Mouse (Mus musculus) midbrain, embryonic 10.5 days (tissue): Measurements from ENCODE around the gene Glra1. TPM values are rescaled to one million over a fixed set of nuclear protein-coding genes. Genes with fewer than 3 reads are reported as not detected.
A peak's percentile ranks its signal among the peaks of the same experiment; 100 is the strongest.

Experiments
- DNase-seq: peaks from one replicate; pipeline ENCODE4 v3.0.0-alpha.2; 2017; ENCODE audit warnings: low spot score
- H3K27ac ChIP-seq: fragments of 300-500 bp; sonication (generic); replicated peaks from 2 replicates; pipeline ENCODE4 v1.5.1; 2016; ENCODE audit warnings: mild to moderate bottlenecking
- H3K27me3 ChIP-seq: fragments of 300-500 bp; sonication (generic); 2 replicates; pipeline ENCODE4 v1.6.1; 2016; ENCODE audit warnings: low read depth, mild to moderate bottlenecking; ENCODE audit not compliant: poor library complexity, severe bottlenecking
- H3K36me3 ChIP-seq: fragments of 300-500 bp; sonication (generic); 2 replicates; pipeline ENCODE4 v1.6.1; 2016; ENCODE audit warnings: mild to moderate bottlenecking, moderate library complexity
- H3K4me1 ChIP-seq: fragments of 300-500 bp; sonication (generic); 2 replicates; pipeline ENCODE4 v1.6.1; 2016
- H3K4me3 ChIP-seq: fragments of 300-500 bp; sonication (generic); 2 replicates; pipeline ENCODE4 v1.5.1; 2016; ENCODE audit warnings: mild to moderate bottlenecking, moderate library complexity
- H3K9me3 ChIP-seq: fragments of 300-500 bp; sonication (generic); replicated peaks from 2 replicates; pipeline ENCODE4 v1.6.1; 2016; ENCODE audit warnings: mild to moderate bottlenecking
- WGBS: fragments of 180-500 bp; shearing (Covaris S2); methylation state at CpG from one replicate; pipeline ENCODE4 v1.1.7; 2016; 5-methylcytosine and 5-hydroxymethylcytosine counted together
- polyA plus RNA-seq: library from polyadenylated mRNA; unstranded; fragments of >200 nt; fragmentation: Nextera tagmentation; extraction: Ambion mirVana; gene quantifications from 2 replicates; pipeline ENCODE4 v1.2.1, GENCODE M21; 2016

Gene Glra1
- polyA plus RNA-seq, 1 experiment from 2014 or later: 0.31 TPM

- DNase-seq: no peak
- Histone ChIP-seq H3K27ac (no peak overlapping the region), H3K9me3 (no peaks in the 10 kb centered on the region), H3K36me3 (peaks cover 66% of the 10 kb centered on the region), H3K4me3 (no peak overlapping the region), H3K27me3 (no peaks in the 10 kb centered on the region), H3K4me1 (no peaks in the 10 kb centered on the region)
- WGBS: 92% methylated on average over 8 of the region's 8 CpGs
These were observed 106.0 kb downstream of the Glra1 start for GRCm38 (mm10) chr11:55501955-55502531.

- WGBS: 70% methylated on average over 5 of the region's 5 CpGs
- Histone ChIP-seq H3K4me3 (no peak overlapping the region), H3K4me1 (no peaks in the 10 kb centered on the region), H3K27me3 (no peaks in the 10 kb centered on the region), H3K9me3 (no peaks in the 10 kb centered on the region), H3K27ac (no peak overlapping the region), H3K36me3 (peaks cover 99% of the 10 kb centered on the region)
- DNase-seq: peak; percentile 38
These were observed 110.1 kb downstream of the Glra1 start for GRCm38 (mm10) chr11:55497885-55498284.

GRCm38 (mm10) chr11:55496158-55496557 lies 111.8 kb downstream of the Glra1 start:
- Histone ChIP-seq H3K36me3 (peaks cover 99% of the 10 kb centered on the region), H3K27ac (no peak overlapping the region), H3K4me3 (no peak overlapping the region), H3K9me3 (no peaks in the 10 kb centered on the region), H3K27me3 (no peaks in the 10 kb centered on the region), H3K4me1 (no peaks in the 10 kb centered on the region)
- DNase-seq: no peak
- WGBS: 92% methylated on average over 6 of the region's 6 CpGs

GRCm38 (mm10) chr11:55485443-55485842 lies 122.6 kb downstream of the Glra1 start:
- H3K27ac ChIP-seq: no peak overlapping the region
- DNase-seq: no peak
- H3K9me3 ChIP-seq: no peaks in the 10 kb centered on the region
- H3K27me3 ChIP-seq: no peaks in the 10 kb centered on the region
- H3K36me3 ChIP-seq: peaks cover 96% of the 10 kb centered on the region
- H3K4me1 ChIP-seq: no peaks in the 10 kb centered on the region
- H3K4me3 ChIP-seq: no peak overlapping the region
- WGBS: 97% methylated on average over 7 of the region's 7 CpGs

- peaks cover 25% of the 10 kb centered on the region for H3K4me1 ChIP-seq
- H3K36me3 ChIP-seq: peaks cover 71% of the 10 kb centered on the region
- DNase-seq: no peak
- 94% methylated on average over 3 of the region's 3 CpGs for whole genome bisulfite sequencing
- H3K4me3 ChIP-seq: no peak overlapping the region; the same call in 1 of the 2 replicates
- H3K9me3 ChIP-seq: no peaks in the 10 kb centered on the region
- H3K27me3 ChIP-seq: no peaks in the 10 kb centered on the region
- H3K27ac ChIP-seq: no peak overlapping the region
These were observed 134.8 kb downstream of the Glra1 start for GRCm38 (mm10) chr11:55473219-55473618.

DNA sequence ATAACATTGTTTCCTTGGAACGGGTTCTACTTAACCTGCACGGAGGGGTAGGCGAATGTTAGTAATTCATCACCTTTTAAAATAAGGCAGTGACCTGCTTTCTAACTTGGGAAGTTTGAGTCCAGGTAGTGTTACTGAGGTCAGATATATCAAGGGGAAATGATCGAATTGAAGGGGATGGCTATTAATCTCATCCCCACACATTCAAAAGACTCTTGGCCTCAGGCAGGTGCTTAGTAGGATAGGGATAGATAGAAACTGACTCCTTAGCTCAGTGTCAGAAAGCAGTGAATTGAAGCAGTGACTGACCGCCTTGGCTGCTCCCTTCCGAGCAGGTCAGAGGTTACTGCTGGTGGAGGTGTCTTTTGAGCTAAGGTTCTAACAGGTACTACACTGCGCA lies 136.5 kb downstream of the Glra1 start:
- Histone ChIP-seq H3K9me3 (no peaks in the 10 kb centered on the region), H3K36me3 (peaks cover 55% of the 10 kb centered on the region), H3K4me1 (peaks cover 29% of the 10 kb centered on the region), H3K27ac (no peak overlapping the region), H3K4me3 (peak overlapping the region; percentile 99), H3K27me3 (no peaks in the 10 kb centered on the region)
- 95% methylated on average over 7 of the region's 7 CpGs for WGBS
- no peak for DNase-seq

DNA sequence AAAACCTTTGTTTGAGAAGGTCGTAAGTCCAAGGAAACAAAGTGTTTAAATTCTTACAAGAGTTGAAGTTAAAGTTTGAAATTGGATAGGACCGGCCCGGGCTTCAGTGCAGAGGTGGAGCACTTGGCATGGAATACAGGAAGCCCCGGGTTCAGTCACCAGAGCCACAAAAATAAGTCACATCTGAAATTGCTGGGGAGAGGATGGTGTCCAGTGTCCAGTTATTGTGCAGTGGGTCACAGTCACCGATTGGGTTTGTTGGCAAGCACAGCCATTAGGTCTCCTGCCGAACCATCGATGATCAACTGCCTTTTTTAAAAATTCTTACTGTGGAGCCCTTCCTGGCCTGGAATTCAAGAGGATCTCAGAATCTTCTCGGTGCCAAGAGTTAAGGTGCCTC lies 137.2 kb downstream of the Glra1 start:
- no peaks in the 10 kb centered on the region for H3K27me3 ChIP-seq
- no peak for DNase-seq
- peaks cover 27% of the 10 kb centered on the region for H3K4me1 ChIP-seq
- H3K27ac ChIP-seq: peak overlapping the region; percentile 99; the same call in 1 of the 2 replicates
- H3K9me3 ChIP-seq: no peaks in the 10 kb centered on the region
- 74% methylated on average over 8 of the region's 8 CpGs for WGBS
- peak overlapping the region; percentile 99 for H3K4me3 ChIP-seq
- H3K36me3 ChIP-seq: peaks cover 48% of the 10 kb centered on the region

DNA sequence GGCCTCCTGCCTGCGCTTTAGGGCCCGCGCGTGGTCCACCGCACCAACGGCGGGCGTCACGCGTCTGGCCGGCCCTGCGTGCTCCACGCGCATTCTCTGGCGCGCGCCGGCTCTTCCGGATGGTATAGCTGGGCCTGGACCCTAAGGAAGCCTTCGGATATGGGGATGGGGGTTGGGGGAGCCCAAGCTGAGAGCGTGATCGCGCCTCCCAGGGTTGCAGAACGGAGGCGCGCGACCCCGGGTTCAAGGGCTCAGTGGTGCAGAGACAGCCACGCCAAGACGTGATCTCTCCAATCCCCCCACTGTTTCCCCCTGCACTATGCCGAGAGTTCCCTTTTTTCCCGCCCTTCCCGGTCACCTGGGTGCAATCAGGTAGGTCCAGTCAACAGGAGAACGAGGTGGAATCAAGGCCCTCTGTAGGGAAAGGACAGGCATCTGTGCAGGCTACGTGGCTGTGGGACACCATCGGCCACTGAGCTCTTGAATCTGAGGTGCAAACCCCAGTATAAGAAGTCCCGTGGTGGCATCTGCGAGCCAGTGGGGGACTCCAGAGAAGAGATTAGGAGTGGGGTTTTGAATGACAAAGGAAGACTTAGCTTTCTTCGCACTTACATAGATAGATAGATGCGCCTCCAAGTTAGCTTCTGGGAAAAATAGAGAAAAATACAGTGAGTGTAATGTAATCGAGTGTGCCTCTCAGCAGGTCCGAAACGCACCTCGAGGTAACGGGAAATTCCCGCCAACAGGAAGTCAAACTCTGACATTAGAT lies 137.9 kb downstream of the Glra1 start:
- DNase-seq: peak; percentile 45
- H3K4me1 ChIP-seq: peaks cover 26% of the 10 kb centered on the region
- no peaks in the 10 kb centered on the region for H3K27me3 ChIP-seq
- H3K36me3 ChIP-seq: peaks cover 45% of the 10 kb centered on the region
- H3K9me3 ChIP-seq: no peaks in the 10 kb centered on the region
- H3K4me3 ChIP-seq: peak overlapping the region; percentile 99
- 1% methylated on average over 45 of the region's 46 CpGs for WGBS
- H3K27ac ChIP-seq: peak overlapping the region; percentile 99

DNA sequence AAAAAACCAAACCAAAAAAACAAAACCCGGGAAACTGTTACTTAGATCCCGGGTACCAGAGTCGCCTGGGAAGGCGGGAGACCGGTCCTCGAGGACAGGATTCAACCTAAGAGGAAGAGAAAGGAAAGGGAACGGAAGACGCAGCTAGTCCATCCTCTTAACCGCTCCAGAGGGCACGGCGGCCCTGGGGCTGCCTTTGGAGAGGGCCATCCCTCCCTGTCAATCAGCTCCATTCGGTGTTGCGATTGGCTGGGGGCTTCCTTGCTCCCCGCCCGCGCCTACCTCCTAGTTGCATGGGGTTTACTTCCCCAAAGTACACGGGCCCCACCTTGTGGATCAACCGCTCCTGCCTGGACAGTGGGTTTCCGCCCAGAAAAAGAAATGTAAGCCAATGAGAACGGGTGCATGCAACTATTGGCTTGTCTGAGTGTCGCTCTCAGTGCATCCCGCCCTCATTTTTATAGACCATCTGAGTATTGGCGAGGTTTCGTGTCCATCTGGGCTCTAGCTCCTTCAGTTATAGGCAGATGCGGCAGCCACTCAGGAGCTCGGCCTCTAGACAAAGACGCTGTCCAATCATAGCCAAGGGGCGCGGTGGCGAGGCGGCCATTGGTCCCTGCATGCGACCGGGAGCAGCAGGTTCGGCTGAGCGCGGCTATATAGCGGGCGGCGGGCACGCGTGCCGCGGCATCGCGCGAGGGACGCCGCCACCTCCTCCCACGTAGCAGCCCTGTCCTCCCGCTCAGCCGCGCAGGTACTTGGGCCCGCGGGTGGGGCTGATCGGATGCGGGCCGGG lies 138.8 kb downstream of the Glra1 start, which contains the start of gene G3bp1:
G3bp1 (plus strand) TSS at position 638 of the 796 bp plus-strand sequence.
- H3K4me3 ChIP-seq: peak within 1 kb of the TSS; percentile 99
- H3K4me1 ChIP-seq: peaks cover 26% of the 10 kb centered on the region
- H3K27me3 ChIP-seq: no peaks in the 10 kb centered on the region
- H3K9me3 ChIP-seq: no peaks in the 10 kb centered on the region
- H3K27ac ChIP-seq: peak within 1 kb of the TSS; percentile 99
- H3K36me3 ChIP-seq: peaks cover 36% of the 10 kb centered on the region
- WGBS: under 1% methylated on average over 57 of the region's 57 CpGs
- peak; percentile 99 for DNase-seq

- peaks cover 30% of the 10 kb centered on the region for H3K36me3 ChIP-seq
- H3K27me3 ChIP-seq: no peaks in the 10 kb centered on the region
- WGBS: 4% methylated on average over 17 of the region's 17 CpGs
- H3K4me3 ChIP-seq: peak overlapping the region; percentile 99
- H3K9me3 ChIP-seq: no peaks in the 10 kb centered on the region
- DNase-seq: no peak
- peak overlapping the region; percentile 93 for H3K27ac ChIP-seq
- H3K4me1 ChIP-seq: peaks cover 26% of the 10 kb centered on the region
These were observed 139.4 kb downstream of the Glra1 start for GRCm38 (mm10) chr11:55468611-55469047.

GRCm38 (mm10) chr11:55468012-55468411 lies 140.0 kb downstream of the Glra1 start:
- Histone ChIP-seq H3K27me3 (no peaks in the 10 kb centered on the region), H3K4me3 (peak overlapping the region; percentile 99), H3K36me3 (peaks cover 24% of the 10 kb centered on the region), H3K27ac (peak overlapping the region; percentile 93), H3K9me3 (no peaks in the 10 kb centered on the region), H3K4me1 (peaks cover 24% of the 10 kb centered on the region)
- peak; percentile 27 for DNase-seq
- 63% methylated on average over 10 of the region's 10 CpGs for WGBS

DNA sequence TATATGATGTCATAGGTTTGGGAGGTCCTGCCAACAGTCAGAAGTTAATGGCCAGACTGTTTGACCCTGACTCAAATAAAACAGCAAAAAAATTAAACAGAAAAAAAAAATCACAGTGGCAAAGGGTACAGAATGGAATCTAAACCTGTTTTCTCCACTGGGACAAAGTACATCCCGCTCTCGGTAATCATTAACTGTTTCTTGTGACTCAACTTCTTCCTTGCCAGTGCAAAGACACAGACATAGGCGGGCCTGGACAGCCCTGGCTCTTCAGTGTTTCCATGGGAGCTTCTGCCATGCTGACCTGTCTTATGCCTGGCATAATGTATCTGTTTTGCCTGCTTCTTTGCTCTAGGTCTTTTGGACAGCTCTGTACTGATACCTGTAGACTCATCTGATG lies 142.8 kb downstream of the Glra1 start:
- no peak for DNase-seq
- WGBS: 94% methylated on average over 3 of the region's 3 CpGs
- H3K4me3 ChIP-seq: no peak overlapping the region

More for the DNA sequence above, 142.8 kb downstream of the Glra1 start:
- Histone ChIP-seq H3K4me1 (peaks cover 24% of the 10 kb centered on the region), H3K9me3 (no peaks in the 10 kb centered on the region), H3K36me3 (no peaks in the 10 kb centered on the region), H3K27me3 (no peaks in the 10 kb centered on the region), H3K27ac (no peak overlapping the region)
